Mouse (Mus musculus) T-helper 17 cell (primary cell): ENCODE measurements around the gene Ddx56.

Experiments
- in situ Hi-C, 2 experiments: fragments of 300-600 bp; cut with MboI, MseI; formaldehyde crosslinking; loops; 1 replicate in 1 of 2; 2 replicates in 1 of 2; pipeline ENCODE4 v1.15.1; 2025; ENCODE audit warnings: high pct_unique_total_duplicates in 2 of 2

Gene Ddx56

GRCm38 (mm10) chr11:6267320-6268254, at the start of gene Ddx56:
Ddx56 (minus strand) TSS chr11:6267772.
- in situ Hi-C loops = loop anchor here in 1 of 2 experiments (10.0 kb wide), 1 partner anchor 63 kb away; the partner anchor contains the start of genes A730071L15Rik and Nudcd3

GRCm38 (mm10) chr11:6316821-6317220, 49.2 kb upstream of the Ddx56 start:
- in situ Hi-C loops = no loop called here

GRCm38 (mm10) chr11:6313874-6314406, 46.4 kb upstream of the Ddx56 start:
- in situ Hi-C loops = no loop called here

DNA sequence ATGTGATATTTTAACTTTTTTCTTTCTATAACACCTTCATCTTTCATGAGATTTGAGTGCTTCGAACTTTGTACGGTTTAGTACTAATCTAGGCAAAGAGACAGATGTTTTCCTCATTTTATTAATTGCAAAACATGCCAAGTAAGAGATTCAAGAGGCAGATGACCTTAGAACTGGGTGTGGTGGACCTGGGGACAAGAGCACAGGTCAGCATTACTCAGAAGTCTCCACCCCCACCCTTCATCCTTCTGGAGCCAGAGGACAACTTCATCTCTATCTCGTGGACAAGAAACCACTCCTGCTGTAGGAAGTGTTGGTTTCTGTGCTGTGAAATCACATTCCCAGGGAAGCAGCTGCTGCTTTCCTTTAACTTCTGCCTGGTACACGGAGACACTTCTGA, 40.6 kb upstream of the Ddx56 start:
- in situ Hi-C loops = loop anchor here in 1 of 2 experiments (5.0 kb wide), 1 partner anchor 39 kb away; no protein-coding TSS in a partner anchor

- in situ Hi-C loops = loop anchor here in 1 of 2 experiments (5.0 kb wide), 1 partner anchor 41 kb away; no protein-coding TSS in a partner anchor
Observed at GRCm38 (mm10) chr11:6305943-6306430, 38.4 kb upstream of the Ddx56 start.

DNA sequence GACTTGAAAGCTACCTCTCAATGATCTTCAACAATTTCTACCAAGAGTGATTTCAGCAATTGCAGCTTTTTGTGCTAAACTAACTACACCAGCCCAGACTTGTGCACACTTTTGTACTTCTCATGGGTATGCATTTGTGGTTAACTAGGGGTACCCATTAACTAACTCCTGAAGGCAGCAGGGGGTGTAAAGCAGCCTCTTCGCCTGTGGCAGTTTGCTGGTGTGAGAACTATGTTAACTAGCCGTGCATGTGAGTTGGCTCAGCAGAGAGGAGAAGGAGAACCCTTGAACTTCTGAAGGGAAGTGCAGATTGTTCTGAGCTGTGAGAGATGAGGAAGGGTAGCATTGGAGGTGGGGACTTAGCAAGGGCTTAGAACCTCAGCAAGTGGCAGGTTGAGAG, 35.2 kb upstream of the Ddx56 start:
- in situ Hi-C loops = no loop called here

- in situ Hi-C loops = loop anchor here in 1 of 2 experiments (10.0 kb wide), 1 partner anchor 965 kb away; no protein-coding TSS in a partner anchor
Observed at GRCm38 (mm10) chr11:6299435-6299834, 31.9 kb upstream of the Ddx56 start.

DNA sequence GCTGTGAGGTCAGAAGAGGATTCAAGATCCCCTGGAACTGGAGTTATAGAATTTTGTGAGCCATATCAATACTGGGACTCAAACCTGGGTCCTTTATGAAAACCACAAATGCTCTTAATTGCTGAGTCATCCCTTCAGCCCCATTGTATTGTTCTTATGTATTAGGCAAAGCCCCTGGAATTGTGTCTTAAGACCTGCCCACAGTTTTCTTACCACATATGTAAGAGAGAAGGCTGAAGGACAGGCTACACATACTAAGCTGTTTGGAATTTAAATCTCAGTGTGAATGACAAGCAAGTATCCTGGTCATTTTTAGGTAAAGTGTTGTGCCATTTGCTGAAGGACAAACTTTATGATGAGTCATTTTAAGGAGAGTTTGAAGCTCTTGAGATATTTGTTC, 28.5 kb upstream of the Ddx56 start:
- in situ Hi-C loops = loop anchor here in 1 of 2 experiments (10.0 kb wide), 1 partner anchor 961 kb away; no protein-coding TSS in a partner anchor

GRCm38 (mm10) chr11:6294632-6295031, 27.1 kb upstream of the Ddx56 start:
- in situ Hi-C loops = loop anchor here in 1 of 2 experiments (10.0 kb wide), 1 partner anchor 960 kb away; no protein-coding TSS in a partner anchor

DNA sequence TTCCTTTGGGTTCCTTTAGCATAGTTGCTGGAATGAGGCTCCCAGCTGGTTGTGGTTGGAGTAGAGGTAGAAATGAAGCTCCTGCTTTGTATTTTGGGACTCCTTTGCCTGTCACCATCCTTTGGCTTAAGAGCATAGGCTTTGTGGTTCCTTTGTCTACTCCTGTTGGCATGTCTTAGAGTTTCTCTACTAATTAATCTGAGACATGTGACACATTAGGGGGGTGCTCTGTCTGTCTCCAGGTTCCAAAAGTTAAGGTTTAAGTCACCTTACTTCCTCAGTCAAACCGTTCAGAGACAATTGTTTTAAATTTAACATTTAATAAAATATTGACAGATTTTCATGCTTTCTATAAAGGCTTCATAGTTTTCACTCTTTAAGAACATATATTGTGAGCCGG, 26.0 kb upstream of the Ddx56 start:
- in situ Hi-C loops = loop anchor here in 1 of 2 experiments (10.0 kb wide), 1 partner anchor 959 kb away; no protein-coding TSS in a partner anchor

- in situ Hi-C loops = loop anchor here in 1 of 2 experiments (10.0 kb wide), 1 partner anchor 958 kb away; no protein-coding TSS in a partner anchor
Observed at GRCm38 (mm10) chr11:6292988-6293349, 25.4 kb upstream of the Ddx56 start.

DNA sequence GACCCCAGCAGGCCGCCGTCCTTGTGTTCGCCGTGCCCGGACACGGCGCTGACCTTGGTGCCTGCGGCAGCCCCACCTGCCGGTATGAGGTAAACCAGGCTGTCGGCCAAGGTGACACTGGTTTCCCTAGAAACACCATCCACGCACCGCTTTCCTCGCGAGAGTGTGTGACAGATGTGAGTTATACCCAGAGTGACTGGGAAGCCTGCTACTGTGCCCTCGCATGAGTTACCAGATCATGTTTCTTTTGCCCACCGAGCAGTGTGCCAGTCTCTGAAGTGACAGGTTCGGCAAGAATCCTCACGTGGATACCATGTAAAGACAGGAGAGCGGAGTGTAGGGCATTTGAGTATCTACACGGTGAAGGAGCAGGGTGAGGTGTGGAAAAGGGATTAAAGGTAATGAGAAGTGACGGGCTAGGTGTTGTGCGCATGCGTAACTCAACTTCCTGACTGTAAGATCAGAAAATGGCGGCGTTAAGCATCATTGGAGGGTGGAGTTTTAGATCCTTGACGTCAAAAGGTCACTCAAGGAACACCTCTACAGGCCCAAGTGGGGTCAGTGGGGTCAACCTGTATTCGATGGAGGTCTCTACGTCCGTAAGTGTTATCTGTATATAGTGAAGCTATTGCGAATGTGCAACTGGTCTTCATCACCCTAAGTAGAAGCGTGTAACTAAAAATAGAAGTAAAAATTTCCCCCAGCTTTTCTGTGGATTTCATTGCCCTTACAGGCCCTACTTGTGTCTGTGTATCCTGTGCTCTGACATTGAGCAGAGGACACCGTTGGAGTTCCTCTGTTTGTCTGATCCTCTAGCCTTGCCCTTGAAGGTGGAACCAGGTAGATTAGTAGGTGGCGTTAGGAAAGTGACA, 24.8 kb upstream of the Ddx56 start:
- in situ Hi-C loops = loop anchor here in 1 of 2 experiments (10.0 kb wide), 1 partner anchor 958 kb away; no protein-coding TSS in a partner anchor

DNA sequence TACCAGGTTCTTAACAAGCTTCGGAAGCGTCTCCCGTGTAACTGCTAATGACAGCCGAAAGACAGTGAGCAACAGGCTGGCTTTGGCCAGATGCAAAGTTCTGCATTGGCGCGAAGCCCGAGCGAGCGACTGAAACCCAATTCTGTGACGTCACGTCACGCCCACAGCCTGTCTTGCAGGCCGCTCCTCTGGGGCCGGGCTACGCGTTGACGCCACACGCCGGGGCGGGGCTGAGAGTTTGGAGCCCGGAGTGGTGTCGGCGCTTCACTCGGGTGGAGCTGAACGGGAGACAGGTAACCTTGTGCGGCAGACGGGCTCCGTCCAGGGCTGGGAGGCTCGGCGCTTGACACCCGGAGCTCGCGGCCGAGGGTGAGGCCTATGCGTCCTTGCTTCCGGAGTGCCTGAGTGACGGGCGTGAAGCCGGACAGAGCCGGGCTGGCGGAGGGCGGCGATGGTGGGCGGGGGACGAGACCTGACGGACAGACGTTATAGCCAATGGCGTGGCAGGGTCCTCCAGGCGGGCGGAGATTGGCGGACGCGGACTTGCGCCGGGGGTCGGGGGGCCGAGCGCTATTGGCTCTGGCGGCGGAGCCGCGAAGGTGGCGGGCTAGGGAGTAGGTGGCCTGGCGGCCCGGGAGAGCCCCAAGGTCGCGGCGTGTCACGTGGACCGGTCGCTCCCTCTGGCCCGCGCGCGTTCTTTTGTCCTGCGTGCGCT, 24.0 kb upstream of the Ddx56 start, which contains the start of gene Ogdh:
Gene Ogdh (plus strand): TSS at position 233 of the 715 bp plus-strand sequence.
- in situ Hi-C loops = loop anchor here in 1 of 2 experiments (10.0 kb wide), 1 partner anchor 957 kb away; no protein-coding TSS in a partner anchor

GRCm38 (mm10) chr11:6290883-6291282, 23.3 kb upstream of the Ddx56 start:
- in situ Hi-C loops = loop anchor here in 1 of 2 experiments (10.0 kb wide), 1 partner anchor 956 kb away; no protein-coding TSS in a partner anchor

GRCm38 (mm10) chr11:6290138-6290537, 22.6 kb upstream of the Ddx56 start:
- in situ Hi-C loops = loop anchor here in 1 of 2 experiments (10.0 kb wide), 1 partner anchor 955 kb away; no protein-coding TSS in a partner anchor

DNA sequence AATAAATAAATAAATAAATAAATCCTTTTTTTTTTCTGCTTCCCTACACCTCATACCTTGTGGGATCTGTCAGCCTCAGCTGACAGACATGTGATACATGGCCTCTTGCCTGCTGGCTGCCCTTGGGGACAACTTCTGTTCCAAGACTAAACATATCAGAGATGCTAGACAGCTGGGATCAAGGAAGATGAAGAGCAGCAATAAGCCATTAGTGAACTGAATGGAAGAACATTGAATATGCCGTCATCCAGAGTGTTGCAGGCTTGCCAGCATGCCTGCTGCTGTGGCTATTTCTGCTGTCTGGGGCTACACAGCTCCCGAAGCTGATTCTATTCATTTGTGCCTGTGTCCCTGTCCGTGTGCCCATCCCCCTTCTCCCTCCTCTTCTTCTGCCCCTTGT, 15.4 kb upstream of the Ddx56 start:
- in situ Hi-C loops = no loop called here

GRCm38 (mm10) chr11:6276466-6276865, 8.9 kb upstream of the Ddx56 start:
- in situ Hi-C loops = no loop called here

DNA sequence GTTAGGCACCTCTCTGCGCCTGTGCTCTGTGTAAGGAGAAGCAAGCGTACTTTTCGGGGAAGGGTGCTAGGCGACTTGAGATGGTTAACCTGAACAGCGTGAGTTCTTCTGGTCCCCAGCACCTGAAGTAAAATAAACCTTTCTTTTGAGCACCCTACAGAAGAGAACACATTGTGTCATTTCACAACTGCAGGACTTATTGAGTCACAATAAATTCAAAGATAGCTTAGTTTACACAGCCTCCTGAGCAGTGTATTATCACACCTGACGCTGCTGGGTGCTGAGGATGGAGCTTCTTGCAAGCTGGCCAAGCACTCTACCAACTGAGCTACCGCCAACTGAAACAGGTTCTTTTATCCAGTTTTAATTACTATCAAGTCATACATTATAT, 7.5 kb upstream of the Ddx56 start:
- in situ Hi-C loops = no loop called here

DNA sequence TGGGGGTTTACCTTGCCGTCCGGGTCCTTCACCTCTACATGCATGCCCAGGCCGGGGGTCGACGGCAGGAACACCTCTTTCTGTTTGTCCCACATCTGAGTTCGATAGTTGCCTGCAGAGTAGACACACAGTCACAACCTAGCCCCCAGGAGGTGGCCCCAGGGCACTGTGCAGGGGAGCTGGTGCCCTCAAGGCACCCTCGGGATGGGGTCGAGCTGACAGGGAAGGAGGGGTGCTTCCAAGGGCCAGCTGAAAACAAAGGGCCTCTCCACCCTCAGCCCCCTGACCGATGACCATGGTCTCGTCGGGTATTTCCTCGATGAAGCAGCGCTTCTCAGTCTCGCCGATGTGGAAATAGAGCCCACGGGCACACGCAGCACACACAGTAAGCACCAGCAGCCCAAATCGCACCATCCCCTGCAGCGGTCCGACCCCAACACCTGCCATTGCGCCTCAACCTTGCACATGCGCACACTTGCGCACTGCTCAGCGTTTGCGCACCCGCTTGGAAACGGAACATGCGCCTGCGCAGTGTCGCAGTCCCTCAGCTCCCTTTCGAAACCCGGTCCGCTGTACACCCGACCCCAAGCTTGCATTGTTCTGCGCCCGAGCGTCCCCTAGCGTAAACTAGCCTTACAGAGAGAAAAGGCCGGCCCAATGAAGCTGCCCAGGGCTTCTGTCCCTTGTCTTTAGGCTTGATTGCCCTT, 7.0 kb upstream of the Ddx56 start, which contains the start of gene Tmed4:
Gene Tmed4 (minus strand): TSS at position 484 of the 707 bp plus-strand sequence.
- in situ Hi-C loops = no loop called here
